In the genomic region with DNA sequence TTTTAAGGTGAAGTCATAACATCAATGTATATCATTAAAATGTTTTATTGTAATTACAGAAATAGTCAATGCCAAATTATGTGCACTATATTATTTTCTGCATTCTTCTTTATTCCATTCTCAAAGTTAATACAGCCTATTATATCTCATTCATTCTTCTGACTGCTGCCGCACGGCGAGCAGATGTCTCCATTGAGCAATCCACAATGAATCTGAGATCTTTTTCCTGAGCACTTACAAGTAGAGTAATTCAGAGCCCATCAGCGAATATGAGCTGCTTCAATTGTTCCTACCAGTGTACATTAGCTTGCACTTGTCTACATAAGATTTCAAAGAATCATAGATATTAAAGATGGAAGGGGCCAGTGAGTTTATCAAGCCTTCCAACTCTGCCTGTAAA, we compare ENCODE assay signal across 26 mouse cellular contexts.
"Had no signal": no experiment of that assay in that cellular context is flagged by ENCODE, and none has a peak within 500 bp of the region (broad histone marks: within the 10 kb centered on the region; RNA-seq: fewer than 3 reads in every experiment).

No protein-coding gene starts in this region.

- ATAC-seq: hindbrain, embryonic 16.5 days; inflammation-experienced regulatory T-cells, adult 6 months; intestine, embryonic 15.5 days; intestine, postnatal 0 days had no signal

- H3K4me2 ChIP-seq: heart, embryonic 11.5 days; heart, embryonic 13.5 days; heart, embryonic 15.5 days; hindbrain, embryonic 14.5 days; intestine, embryonic 15.5 days; limb, embryonic 12.5 days; liver, embryonic 11.5 days; liver, embryonic 13.5 days; liver, embryonic 15.5 days had no signal

- H3K36me3 ChIP-seq: intestine, embryonic 15.5 days; liver, embryonic 13.5 days; liver, embryonic 15.5 days had no signal

- H3K9me3 ChIP-seq: heart, embryonic 13.5 days; heart, embryonic 15.5 days; intestine, embryonic 15.5 days; limb, embryonic 10.5 days; limb, embryonic 12.5 days; liver, embryonic 13.5 days; liver, embryonic 15.5 days had no signal

- H3K27me3 ChIP-seq: heart, embryonic 13.5 days; heart, embryonic 15.5 days; intestine, embryonic 15.5 days; limb, embryonic 12.5 days; liver, embryonic 13.5 days; liver, embryonic 15.5 days had no signal

- DNase-seq: gastrocnemius, postnatal 14 days; gastrocnemius, postnatal 36 days; heart, adult 2 months; heart, postnatal 14 days; heart, postnatal 36 days; kidney, adult 18-20 months; kidney, adult 8-10 months; kidney, postnatal 10 days; kidney, postnatal 25 days; kidney, postnatal 4 days; liver; liver, embryonic 13.5 days had no signal

- H3K4me1 ChIP-seq: liver, embryonic 13.5 days; liver, embryonic 15.5 days had no signal

- H3K4me3 ChIP-seq: heart, adult 2 months; heart, embryonic 13.5 days; heart, embryonic 15.5 days; intestine, embryonic 15.5 days; layer of hippocampus, adult 2 months; left cerebral cortex, adult 2 months; limb, embryonic 10.5 days; limb, embryonic 12.5 days; liver, embryonic 13.5 days; liver, embryonic 15.5 days had no signal

- H3K9ac ChIP-seq: heart, embryonic 13.5 days; heart, embryonic 15.5 days; hindbrain, embryonic 14.5 days; intestine, embryonic 15.5 days; limb, embryonic 12.5 days; liver, embryonic 13.5 days; liver, embryonic 15.5 days had no signal

- H3K27ac ChIP-seq: heart, adult 2 months; heart, embryonic 13.5 days; heart, embryonic 15.5 days; hindbrain, embryonic 14.5 days; intestine, embryonic 15.5 days; limb, embryonic 10.5 days; limb, embryonic 12.5 days; liver, embryonic 13.5 days; liver, embryonic 15.5 days had no signal
